Mouse (Mus musculus): Measurements from ENCODE around the gene Ankrd10.

- TF ChIP-seq POLR2A (IDR thresholded peaks at IDR 0.05; ENCODE audit: extremely low read depth, insufficient read depth, low read length) (no peak), CTCF (IDR thresholded peaks at IDR 0.05; ENCODE audit: low read depth, low read length) (no peak)
These were observed 7.6 kb upstream of the Ankrd10 start for GRCm38 (mm10) chr8:11643123-11643522.

Data from liver, adult 2 months (tissue).